In genomic region chr4:151386701-151387451, GRCm38 (mm10) we compare ENCODE assay signal across 8 mouse cellular contexts.
DNase-seq lines count a peak whose midpoint lies in the region; ATAC-seq and TF ChIP-seq lines count a peak whose summit lies in the region.

No protein-coding gene starts in this region.

- no peaks in the 10 kb centered on the region for H3K9me3 ChIP-seq in heart, embryonic 14.5 days (ENCODE audit: control insufficient read depth, low read length)
- H3K9me3 ChIP-seq in embryonic facial prominence, embryonic 12.5 days: no peaks in the 10 kb centered on the region
- no peaks in the 10 kb centered on the region for H3K9me3 ChIP-seq in midbrain, embryonic 12.5 days

- WGBS in heart, embryonic 14.5 days: under 1% methylated on average over 24 of the region's 24 CpGs
- WGBS in embryonic facial prominence, embryonic 12.5 days: under 1% methylated on average over 24 of the region's 24 CpGs
- WGBS in kidney, adult 2 months: 2% methylated on average over 24 of the region's 24 CpGs
- under 1% methylated on average over 24 of the region's 24 CpGs for WGBS in midbrain, embryonic 12.5 days

- peak overlapping the region; percentile 71 for H3K4me2 ChIP-seq in heart, embryonic 14.5 days (ENCODE audit: low read length)
- H3K4me2 ChIP-seq in embryonic facial prominence, embryonic 12.5 days (replicated peaks): peak overlapping the region; percentile 65
- H3K4me2 ChIP-seq in midbrain, embryonic 12.5 days (replicated peaks): peak overlapping the region; percentile 80

- DNase-seq in heart, postnatal 4 days: no peak
- peak; percentile 38 for DNase-seq in kidney, adult 2 months
- DNase-seq in cerebellum, adult 9-10 months: no peak
- DNase-seq in left cerebral cortex, postnatal 10 days (ENCODE audit: extremely low spot score in 1 of 2, low spot score in 2 of 2): no peak
- DNase-seq in lung, adult 18-20 months: no peak

- no peak for TF ChIP-seq CTCF in kidney, adult 2 months (conservative IDR thresholded peaks at IDR 0.05; ENCODE audit: insufficient read depth, insufficient read length, low read depth, low read length)

- intact Hi-C loops in left cerebral cortex, postnatal 10 days (cut with DNase I): no loop called here

- peaks cover 4 to 5% of the 10 kb centered on the region in 2 experiments; a peak in 3 of 4 replicates for H3K4me1 ChIP-seq in heart, embryonic 14.5 days (ENCODE audit: control insufficient read depth in 2 of 2, insufficient read depth in 2 of 2, low read length in 2 of 2)
- peaks cover 17% of the 10 kb centered on the region for H3K4me1 ChIP-seq in embryonic facial prominence, embryonic 12.5 days
- no peaks in the 10 kb centered on the region for H3K4me1 ChIP-seq in kidney, adult 2 months (ENCODE audit: control insufficient read depth, insufficient read depth, low read length)
- peaks cover 36% of the 10 kb centered on the region for H3K4me1 ChIP-seq in midbrain, embryonic 12.5 days

- H3K4me3 ChIP-seq in heart, embryonic 14.5 days (ENCODE audit: control insufficient read depth in 1 of 2, insufficient read depth in 1 of 2, low read depth in 1 of 2, low read length in 2 of 2): peak overlapping the region; percentile 39 to 50
- peak overlapping the region; percentile 36 for H3K4me3 ChIP-seq in embryonic facial prominence, embryonic 12.5 days
- peak overlapping the region; percentile 41 for H3K4me3 ChIP-seq in kidney, adult 2 months (ENCODE audit: insufficient read depth, low read depth, low read length)
- peak overlapping the region; percentile 52 for H3K4me3 ChIP-seq in midbrain, embryonic 12.5 days

- no peak for ATAC-seq in heart, embryonic 14.5 days (ENCODE audit: insufficient number of reproducible peaks, insufficient read depth, low FRiP score, low read depth)
- no peak for ATAC-seq in embryonic facial prominence, embryonic 12.5 days (ENCODE audit: insufficient number of reproducible peaks, insufficient read depth, low FRiP score, low TSS enrichment)
- ATAC-seq in midbrain, embryonic 12.5 days (ENCODE audit: low FRiP score, low read depth): peak; percentile 59

- H3K27ac ChIP-seq in heart, embryonic 14.5 days (replicated peaks in 1 of 2; ENCODE audit: control insufficient read depth in 1 of 2, insufficient read depth in 1 of 2, low read depth in 2 of 2, low read length in 2 of 2): 0 out of 4 replicates have a peak overlapping the region, but pooled peaks of 1 of the 2 experiments have one; percentile 7
- H3K27ac ChIP-seq in embryonic facial prominence, embryonic 12.5 days: peak overlapping the region; percentile 19; the same call in 1 of the 2 replicates
- H3K27ac ChIP-seq in kidney, adult 2 months (ENCODE audit: insufficient read depth, low read depth, low read length): no peak overlapping the region
- peak overlapping the region; percentile 54 for H3K27ac ChIP-seq in midbrain, embryonic 12.5 days (replicated peaks)

- peak overlapping the region; percentile 79 for H3K9ac ChIP-seq in heart, embryonic 14.5 days (ENCODE audit: low read length)
- H3K9ac ChIP-seq in embryonic facial prominence, embryonic 12.5 days: peak overlapping the region; percentile 21; the same call in 1 of the 2 replicates
- peak overlapping the region; percentile 59 for H3K9ac ChIP-seq in midbrain, embryonic 12.5 days (replicated peaks)

- no peaks in the 10 kb centered on the region for H3K36me3 ChIP-seq in heart, embryonic 14.5 days (ENCODE audit: control insufficient read depth, insufficient read depth, low read length)
- H3K36me3 ChIP-seq in embryonic facial prominence, embryonic 12.5 days: no peaks in the 10 kb centered on the region
- no peaks in the 10 kb centered on the region for H3K36me3 ChIP-seq in kidney, adult 2 months (ENCODE audit: control insufficient read depth, insufficient read depth, low read length)
- H3K36me3 ChIP-seq in midbrain, embryonic 12.5 days: no peaks in the 10 kb centered on the region

- no peak for TF ChIP-seq POLR2A in kidney, adult 2 months (IDR thresholded peaks at IDR 0.05; ENCODE audit: low read depth, low read length)

- peaks cover 18% of the 10 kb centered on the region for H3K27me3 ChIP-seq in heart, embryonic 14.5 days (ENCODE audit: control insufficient read depth, insufficient read depth, low read length)
- peaks cover 18% of the 10 kb centered on the region for H3K27me3 ChIP-seq in embryonic facial prominence, embryonic 12.5 days
- H3K27me3 ChIP-seq in kidney, adult 2 months (replicated peaks; ENCODE audit: control insufficient read depth, insufficient read depth, low read length): no peaks in the 10 kb centered on the region
- peaks cover 10% of the 10 kb centered on the region for H3K27me3 ChIP-seq in midbrain, embryonic 12.5 days

Comparison
In these comparisons a context has a peak if more than half of its experiments do, and no peak if none do; other contexts are left out.
1. H3K9ac ChIP-seq: peak in every context shown above with its lines; median percentile 79 in heart, embryonic 14.5 days; 59 in midbrain, embryonic 12.5 days; 21 in embryonic facial prominence, embryonic 12.5 days.